Mouse (Mus musculus): ENCODE measurements around the gene Rassf7. TPM values are rescaled to one million over a fixed set of nuclear protein-coding genes. Genes with fewer than 3 reads are reported as not detected.
"Not testable (repeated sequence)": the region's sequence is repeated elsewhere in the genome, so short reads cannot be mapped to it uniquely, and the experiment has no call there.

The Rassf7 gene
- total and polyA plus RNA-seq, 3 experiments = 4.9 to 51.8 (median 16.8) TPM

GRCm38 (mm10) chr7:141231111-141231510 lies 15.5 kb downstream of the Rassf7 start:
- ATAC-seq (ENCODE audit: extremely low read depth, insufficient number of reproducible peaks, low FRiP score, poor library complexity, severe bottlenecking) = no peak

GRCm38 (mm10) chr7:141231551-141231950 lies 15.9 kb downstream of the Rassf7 start:
- TF ChIP-seq GATA1 (IDR thresholded peaks at IDR 0.05; ENCODE audit: borderline replicate concordance, low read length) (no peak), POLR2AphosphoS5 (IDR thresholded peaks at IDR 0.05; ENCODE audit: insufficient replicate concordance, low read depth, low read length) (no peak), GATA2 (IDR thresholded peaks at IDR 0.05; ENCODE audit: borderline replicate concordance, low read depth, low read length) (no peak), TAL1 (conservative IDR thresholded peaks at IDR 0.05; ENCODE audit: low read depth, low read length) (no peak), CTCF (IDR thresholded peaks at IDR 0.05; ENCODE audit: low read depth, low read length) (no peak)
- DNase-seq (ENCODE audit: low spot score) = no peak
- no peak for ATAC-seq (ENCODE audit: extremely low read depth, insufficient number of reproducible peaks, low FRiP score, poor library complexity, severe bottlenecking)

More at GRCm38 (mm10) chr7:141231111-141231510, 15.5 kb downstream of the Rassf7 start:
- TF ChIP-seq CTCF (IDR thresholded peaks at IDR 0.05; ENCODE audit: low read depth, low read length) (no peak), GATA2 (IDR thresholded peaks at IDR 0.05; ENCODE audit: borderline replicate concordance, low read depth, low read length) (no peak), TAL1 (conservative IDR thresholded peaks at IDR 0.05; ENCODE audit: low read depth, low read length) (no peak), POLR2AphosphoS5 (IDR thresholded peaks at IDR 0.05; ENCODE audit: insufficient replicate concordance, low read depth, low read length) (no peak)
- Histone ChIP-seq H3K4me1 (ENCODE audit: insufficient read depth, low read depth, low read length) (peaks cover 40% of the 10 kb centered on the region), H3K27me3 (ENCODE audit: insufficient read depth, low read length) (no peaks in the 10 kb centered on the region), H3K9me3 (replicated peaks) (no peaks in the 10 kb centered on the region), H3K36me3 (replicated peaks) (peaks cover 66% of the 10 kb centered on the region), H3K4me3 (ENCODE audit: low read depth, low read length) (no peak overlapping the region; the same call in 1 of the 2 replicates)
- no peak for DNase-seq (ENCODE audit: low spot score)

GRCm38 (mm10) chr7:141250486-141250885 lies 34.8 kb downstream of the Rassf7 start:
- H3K9me3 ChIP-seq (replicated peaks); H3K4me1 ChIP-seq (ENCODE audit: insufficient read depth, low read depth, low read length); DNase-seq (ENCODE audit: low spot score); H3K27me3 ChIP-seq (ENCODE audit: insufficient read depth, low read length); H3K4me3 ChIP-seq (ENCODE audit: low read depth, low read length); ATAC-seq (ENCODE audit: extremely low read depth, insufficient number of reproducible peaks, low FRiP score, poor library complexity, severe bottlenecking): not testable (repeated sequence)
- peaks cover 96% of the 10 kb centered on the region for H3K36me3 ChIP-seq (replicated peaks)

More at GRCm38 (mm10) chr7:141231551-141231950, 15.9 kb downstream of the Rassf7 start:
- Histone ChIP-seq H3K4me1 (ENCODE audit: insufficient read depth, low read depth, low read length) (peaks cover 40% of the 10 kb centered on the region), H3K4me3 (ENCODE audit: low read depth, low read length) (no peak overlapping the region; the same call in 1 of the 2 replicates), H3K9me3 (replicated peaks) (no peaks in the 10 kb centered on the region), H3K36me3 (replicated peaks) (peaks cover 70% of the 10 kb centered on the region), H3K27me3 (ENCODE audit: insufficient read depth, low read length) (no peaks in the 10 kb centered on the region)

- Histone ChIP-seq H3K27me3 (ENCODE audit: insufficient read depth, low read length) (no peaks in the 10 kb centered on the region), H3K4me1 (ENCODE audit: insufficient read depth, low read depth, low read length) (no peaks in the 10 kb centered on the region), H3K4me3 (ENCODE audit: low read depth, low read length) (no peak overlapping the region), H3K36me3 (replicated peaks) (peaks cover 96% of the 10 kb centered on the region), H3K9me3 (replicated peaks) (no peaks in the 10 kb centered on the region)
- ATAC-seq (ENCODE audit: extremely low read depth, insufficient number of reproducible peaks, low FRiP score, poor library complexity, severe bottlenecking) (no peak), DNase-seq (ENCODE audit: low spot score) (no peak)
- TF ChIP-seq CTCF (IDR thresholded peaks at IDR 0.05; ENCODE audit: low read depth, low read length) = no peak
- no peak for TF ChIP-seq GATA1 (IDR thresholded peaks at IDR 0.05; ENCODE audit: borderline replicate concordance, low read length)
- TF ChIP-seq TAL1 (conservative IDR thresholded peaks at IDR 0.05; ENCODE audit: low read depth, low read length) = no peak
- TF ChIP-seq GATA2 (IDR thresholded peaks at IDR 0.05; ENCODE audit: borderline replicate concordance, low read depth, low read length) = no peak
- no peak for TF ChIP-seq POLR2AphosphoS5 (IDR thresholded peaks at IDR 0.05; ENCODE audit: insufficient replicate concordance, low read depth, low read length)
These were observed 40.5 kb downstream of the Rassf7 start for GRCm38 (mm10) chr7:141256159-141256558.

- DNase-seq (ENCODE audit: low spot score) (no peak), ATAC-seq (ENCODE audit: extremely low read depth, insufficient number of reproducible peaks, low FRiP score, poor library complexity, severe bottlenecking) (no peak)
- Histone ChIP-seq H3K4me1 (ENCODE audit: insufficient read depth, low read depth, low read length) (peaks cover 40% of the 10 kb centered on the region), H3K9me3 (replicated peaks) (no peaks in the 10 kb centered on the region), H3K36me3 (replicated peaks) (peaks cover 91% of the 10 kb centered on the region), H3K27me3 (ENCODE audit: insufficient read depth, low read length) (no peaks in the 10 kb centered on the region), H3K4me3 (ENCODE audit: low read depth, low read length) (no peak overlapping the region)
- TF ChIP-seq GATA2 (IDR thresholded peaks at IDR 0.05; ENCODE audit: borderline replicate concordance, low read depth, low read length) = no peak
- no peak for TF ChIP-seq TAL1 (conservative IDR thresholded peaks at IDR 0.05; ENCODE audit: low read depth, low read length)
- TF ChIP-seq CTCF (IDR thresholded peaks at IDR 0.05; ENCODE audit: low read depth, low read length) = no peak
- TF ChIP-seq GATA1 (IDR thresholded peaks at IDR 0.05; ENCODE audit: borderline replicate concordance, low read length) = no peak
- no peak for TF ChIP-seq POLR2AphosphoS5 (IDR thresholded peaks at IDR 0.05; ENCODE audit: insufficient replicate concordance, low read depth, low read length)
These were observed 45.8 kb downstream of the Rassf7 start for GRCm38 (mm10) chr7:141261480-141261879.

- H3K27me3 ChIP-seq (ENCODE audit: insufficient read depth, low read length) = peaks cover under 1% of the 10 kb centered on the region; the same call in 1 of the 2 replicates
- TF ChIP-seq TAL1 (conservative IDR thresholded peaks at IDR 0.05; ENCODE audit: low read depth, low read length) (no peak), GATA1 (IDR thresholded peaks at IDR 0.05; ENCODE audit: borderline replicate concordance, low read length) (no peak), CTCF (IDR thresholded peaks at IDR 0.05; ENCODE audit: low read depth, low read length) (no peak), GATA2 (IDR thresholded peaks at IDR 0.05; ENCODE audit: borderline replicate concordance, low read depth, low read length) (no peak), POLR2AphosphoS5 (IDR thresholded peaks at IDR 0.05; ENCODE audit: insufficient replicate concordance, low read depth, low read length) (no peak)
- peaks cover 69% of the 10 kb centered on the region for H3K36me3 ChIP-seq (replicated peaks)
- peaks cover 42% of the 10 kb centered on the region for H3K4me1 ChIP-seq (ENCODE audit: insufficient read depth, low read depth, low read length)
- H3K9me3 ChIP-seq (replicated peaks) = no peaks in the 10 kb centered on the region
- DNase-seq (ENCODE audit: low spot score) (no peak), ATAC-seq (ENCODE audit: extremely low read depth, insufficient number of reproducible peaks, low FRiP score, poor library complexity, severe bottlenecking) (no peak)
- H3K4me3 ChIP-seq (ENCODE audit: low read depth, low read length) = no peak overlapping the region
These were observed 48.0 kb downstream of the Rassf7 start for GRCm38 (mm10) chr7:141263640-141264039.

Measured in G1E (cell line).